Mouse (Mus musculus) heart, postnatal 10 days (tissue): ENCODE data around the gene Olfr1394. TPM values are rescaled to one million over a fixed set of nuclear protein-coding genes. Genes with fewer than 3 reads are reported as not detected.
"Not testable (repeated sequence)": the region's sequence is repeated elsewhere in the genome, so short reads cannot be mapped to it uniquely, and the experiment has no call there.

Experiments used
- DNase-seq, 2 experiments: peaks; one replicate each; pipeline ENCODE4 v3.0.0; 2021
- intact Hi-C: fragments of 180-260 bp; cut with DNase I; formaldehyde crosslinking; loops from one replicate; pipeline ENCODE4 v1.15.1; 2025
- total RNA-seq, 2 experiments: library from RNA; stranded (reverse); gene quantifications; 2 replicates each; pipeline ENCODE4 v1.2.3; 2021

Gene Olfr1394
- total RNA-seq, 2 experiments from 2014 or later = not detected

DNA sequence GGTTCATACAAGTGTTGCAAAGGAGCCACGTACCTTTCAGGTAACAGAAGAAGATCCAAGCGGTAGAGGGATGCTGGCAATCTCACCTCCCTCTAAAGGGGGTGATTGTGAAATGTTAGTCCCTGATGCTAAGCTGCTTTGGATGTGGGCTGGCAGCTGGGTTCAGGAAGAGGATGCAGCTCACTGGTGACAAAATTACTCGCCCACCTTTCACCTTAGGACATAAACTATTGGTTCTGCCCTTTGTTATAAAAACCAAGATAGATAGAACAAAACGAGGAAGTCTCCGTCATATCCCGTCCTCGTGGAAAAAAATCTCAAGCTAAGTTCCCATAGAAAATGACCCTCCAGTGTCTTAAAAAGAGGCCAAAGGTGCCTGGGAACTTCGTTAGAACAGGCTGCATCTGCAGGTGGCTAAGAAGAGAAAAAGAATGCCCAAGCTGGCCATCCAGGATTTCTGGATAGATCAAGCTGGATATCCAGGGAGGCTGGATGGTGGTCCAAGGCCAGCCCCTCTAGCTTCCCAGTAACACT is 32.8 kb downstream of the Olfr1394 start, which contains the start of gene Btnl9:
Gene Btnl9, minus strand, starts transcription at position 205 of the 534 bp plus-strand sequence.
- DNase-seq = no peak
- intact Hi-C loops = loop anchor here (2.0 to 5.0 kb wide), 3 partner anchors 74 to 350 kb away; partner anchors contain the start of gene Irgm1

DNA sequence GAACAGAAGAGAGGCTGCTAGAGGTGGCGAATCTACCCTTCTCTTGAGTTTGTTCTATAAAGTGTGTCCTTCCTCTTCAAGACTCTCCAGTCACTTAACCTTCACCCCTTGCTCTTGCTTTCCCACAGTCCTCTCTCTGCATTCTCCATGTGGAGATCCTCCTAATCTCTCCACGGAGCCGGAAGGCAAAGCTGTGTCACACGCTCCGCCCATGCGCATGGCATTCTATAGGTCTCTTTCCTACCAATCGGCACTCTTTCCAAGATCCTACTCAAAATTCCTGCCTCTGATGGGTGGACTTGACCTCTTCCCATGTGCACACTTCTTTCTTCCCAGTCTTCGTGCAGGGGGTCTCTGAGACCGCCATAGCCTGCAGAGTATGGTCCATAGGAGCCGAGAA is 33.5 kb downstream of the Olfr1394 start:
- no peak for DNase-seq
- intact Hi-C loops = loop anchor here (2.0 to 5.0 kb wide), 3 partner anchors 75 to 350 kb away; partner anchors contain the start of gene Irgm1

DNA sequence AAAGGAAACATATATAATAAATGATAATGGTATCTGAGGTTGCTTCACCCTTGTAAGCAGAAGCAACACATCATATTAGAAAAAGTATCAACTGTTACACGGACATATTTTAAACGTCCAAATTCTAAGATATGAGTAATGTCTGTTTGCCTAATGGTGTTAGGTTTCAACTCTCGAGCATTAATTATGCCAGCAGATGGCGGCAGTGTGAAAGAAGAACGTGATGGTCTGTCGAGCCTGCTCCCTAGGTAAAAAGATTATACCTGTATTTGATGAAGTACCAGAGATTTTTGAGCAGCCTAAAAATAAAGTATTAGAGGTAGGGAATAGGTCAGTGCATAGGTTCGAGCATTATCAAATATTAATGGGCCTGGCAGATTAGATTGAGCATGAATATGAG is 35.6 kb downstream of the Olfr1394 start:
- DNase-seq = peak; percentile 78 to 85
- intact Hi-C loops = loop anchor here (1.0 to 5.0 kb wide), 5 partner anchors 82 to 363 kb away; partner anchors contain the start of gene Irgm1

DNA sequence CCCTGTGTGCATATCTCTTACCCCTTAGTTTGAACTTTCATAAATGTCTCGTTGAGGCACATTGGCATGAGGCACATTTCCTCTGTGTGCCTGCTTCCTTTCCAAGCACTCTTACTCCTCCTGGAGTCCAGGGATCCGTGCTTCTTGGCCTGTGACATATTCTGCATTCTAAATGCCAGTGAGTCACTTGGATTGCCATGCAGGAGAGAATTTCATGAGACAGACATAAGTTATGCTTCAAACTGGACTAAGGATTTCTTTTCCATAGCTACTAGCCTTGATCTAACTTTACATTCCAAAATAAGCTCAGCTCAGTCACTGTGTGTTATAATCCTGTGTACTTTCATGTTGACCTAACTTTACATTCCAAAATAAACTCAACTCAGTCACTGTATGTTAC is 36.9 kb downstream of the Olfr1394 start:
- no peak for DNase-seq
- intact Hi-C loops = loop anchor here (5.0 kb wide), 2 partner anchors 221 to 361 kb away; no protein-coding TSS in a partner anchor

DNA sequence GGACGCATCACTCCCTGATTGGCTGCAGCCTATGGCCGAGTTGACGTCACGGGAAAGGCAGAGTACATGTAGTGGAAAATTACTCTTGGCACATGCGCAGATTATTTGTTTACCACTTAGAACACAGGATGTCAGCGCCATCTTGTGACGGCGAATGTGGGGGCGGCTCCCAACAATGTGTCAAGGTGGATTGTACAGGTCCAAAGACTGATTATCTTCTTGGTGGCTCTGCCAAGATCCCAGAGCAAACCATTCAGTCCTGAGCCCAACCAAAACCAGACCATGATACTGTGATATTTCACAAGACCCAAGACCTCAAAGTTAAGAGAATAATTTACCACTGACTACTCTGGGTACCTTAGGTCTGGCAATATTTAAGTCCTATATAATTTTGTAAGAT is 40.6 kb downstream of the Olfr1394 start:
- not testable (repeated sequence) for DNase-seq
- intact Hi-C loops = loop anchor here (5.0 kb wide), 2 partner anchors 218 to 358 kb away; no protein-coding TSS in a partner anchor

DNA sequence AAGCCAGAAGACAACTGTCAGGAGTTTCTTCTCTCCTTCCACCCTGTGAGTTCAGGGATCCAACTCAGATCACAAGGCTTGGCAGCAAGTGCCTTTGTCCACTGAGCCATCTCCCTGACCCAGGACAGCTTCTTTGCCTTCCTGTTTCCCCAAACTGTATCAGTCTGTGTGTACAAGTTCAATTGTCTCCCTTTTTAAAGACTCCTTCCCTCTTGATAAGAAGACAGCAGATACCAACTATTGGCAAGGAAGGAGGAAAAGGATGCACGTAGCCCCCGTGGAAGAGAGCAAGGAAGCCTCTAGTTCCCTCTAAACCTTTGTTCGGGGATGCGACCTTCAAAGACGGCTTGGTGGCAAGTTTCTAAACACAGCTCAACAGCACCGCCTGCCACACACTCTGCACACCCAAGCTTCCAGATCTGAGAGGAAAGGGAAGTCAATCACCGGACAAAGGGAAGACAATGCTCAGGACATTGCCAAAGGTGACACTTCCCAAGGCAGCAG is 41.7 kb downstream of the Olfr1394 start:
- peak; percentile 30 to 36 for DNase-seq
- intact Hi-C loops = no loop called here

DNA sequence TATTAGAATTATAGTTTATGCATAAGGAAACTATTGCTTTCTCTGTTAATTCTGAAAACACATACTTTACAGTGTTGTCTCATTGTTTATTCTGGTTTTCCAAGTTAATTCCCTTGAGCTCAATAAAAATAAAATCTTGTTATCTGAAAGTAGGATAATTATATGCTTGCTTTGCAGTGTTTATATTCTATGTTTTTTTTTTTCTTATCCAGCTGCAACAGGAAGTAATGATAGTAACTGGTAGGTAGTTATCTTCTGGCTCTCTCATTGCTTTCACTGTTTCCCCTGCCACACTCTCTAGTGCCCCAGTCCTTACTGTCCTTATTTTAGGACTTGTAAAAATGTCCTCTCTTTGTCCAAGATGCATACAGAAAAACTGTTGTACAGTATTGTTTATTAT is 46.5 kb downstream of the Olfr1394 start:
- intact Hi-C loops = loop anchor here (5.0 kb wide), 1 partner anchor 328 kb away; the partner anchor contains the start of gene Irgm1
- no peak for DNase-seq

DNA sequence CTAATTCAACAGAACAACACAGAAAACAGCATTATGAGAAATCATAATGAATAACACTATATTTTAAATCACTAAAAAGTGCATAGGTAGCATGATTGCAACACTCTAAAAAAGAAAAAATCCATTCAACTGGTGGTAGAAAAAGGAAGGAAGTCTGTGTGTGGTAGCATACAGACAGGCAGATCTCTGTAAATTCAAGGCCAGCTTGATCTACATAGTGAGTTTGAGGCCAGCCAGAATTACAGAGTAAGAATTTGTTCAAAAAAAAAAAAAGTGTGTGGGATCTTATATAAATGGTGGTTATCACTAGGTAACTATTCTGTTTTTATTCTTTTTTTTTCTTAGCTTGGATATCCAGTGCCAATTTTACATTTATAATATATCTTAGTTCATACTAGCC is 47.0 kb downstream of the Olfr1394 start:
- intact Hi-C loops = loop anchor here (5.0 kb wide), 1 partner anchor 329 kb away; the partner anchor contains the start of gene Irgm1
- no peak for DNase-seq

DNA sequence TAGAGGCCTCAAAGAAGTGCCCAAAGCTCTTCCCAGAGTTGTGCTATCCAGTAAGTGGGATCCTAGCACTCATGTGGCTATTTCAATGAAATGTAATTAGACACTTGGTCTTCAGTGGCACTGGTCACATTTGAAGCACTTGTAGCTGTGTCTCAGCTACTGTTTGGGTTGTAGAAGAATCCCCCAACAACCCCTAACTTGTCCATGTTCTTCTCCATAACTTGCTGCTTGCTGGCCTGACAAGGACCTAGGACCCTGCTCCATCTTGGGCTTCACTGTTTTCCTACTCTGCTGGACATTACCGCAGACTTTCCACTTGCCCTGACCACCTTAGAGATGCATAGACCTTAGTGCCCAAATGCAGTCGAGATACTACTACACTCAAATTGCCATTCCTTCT is 47.9 kb downstream of the Olfr1394 start:
- peak in 1 of 2 experiments; percentile 21 for DNase-seq
- intact Hi-C loops = loop anchor here (2.0 to 5.0 kb wide), 3 partner anchors 49 to 401 kb away; partner anchors contain the start of genes Irgm1 and Rack1

DNA sequence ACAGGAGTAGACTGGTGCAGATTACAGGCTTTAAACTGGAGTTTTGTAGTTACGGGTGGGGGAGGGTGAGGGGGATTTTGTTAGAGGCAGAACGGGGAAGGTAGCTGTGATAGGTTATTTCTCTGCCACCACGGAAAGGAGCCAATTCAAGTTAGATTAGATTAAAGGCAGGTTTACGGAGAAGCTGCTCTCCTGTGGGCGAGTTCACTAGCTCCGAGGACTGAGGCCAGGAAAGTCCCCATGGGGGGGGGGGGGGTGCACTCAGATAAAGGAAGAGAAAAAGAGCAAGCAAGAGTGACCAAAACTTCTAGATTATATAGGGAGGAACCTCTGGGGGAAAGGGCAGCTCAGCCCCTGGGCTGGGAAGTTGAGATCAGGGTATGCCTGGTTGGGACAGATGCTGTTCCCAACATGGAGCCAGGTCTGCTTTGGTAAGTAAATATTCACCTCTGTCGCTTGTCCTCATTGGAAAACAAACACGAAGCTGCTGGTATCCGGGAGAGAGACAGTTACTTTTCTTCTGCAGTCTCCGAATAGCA is 48.4 kb downstream of the Olfr1394 start:
- DNase-seq = no peak

DNA sequence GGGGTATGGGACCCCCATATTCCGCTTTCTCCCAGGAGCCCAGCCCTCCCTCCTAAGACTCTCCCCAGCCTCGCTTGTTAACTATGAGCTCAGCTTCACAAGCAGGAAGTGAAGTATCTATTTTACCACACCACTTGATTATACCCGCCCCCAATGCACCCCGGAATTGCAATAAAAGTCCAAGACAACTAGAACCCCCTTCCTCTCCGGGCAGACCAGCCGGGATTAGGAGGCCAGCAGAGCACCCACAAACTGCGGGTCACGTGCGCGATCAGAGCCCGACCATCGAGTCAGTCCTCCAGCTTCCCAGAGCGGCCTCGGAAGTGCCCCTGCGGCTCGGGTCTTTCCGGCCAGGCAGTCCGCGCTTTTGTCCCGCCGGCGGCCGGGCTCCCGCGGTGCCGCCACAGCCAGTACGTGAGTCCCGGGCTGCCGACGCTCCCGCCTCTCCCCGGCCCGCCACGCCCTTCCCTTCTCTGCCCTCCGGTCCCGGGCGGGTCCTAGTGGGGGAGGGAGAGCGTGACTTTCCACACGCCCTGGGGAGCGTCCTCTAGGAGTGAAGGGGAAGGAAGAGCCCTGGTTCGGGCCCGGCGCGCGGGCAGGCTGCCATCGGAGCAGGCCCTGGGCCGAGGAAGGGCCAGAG is 49.1 kb downstream of the Olfr1394 start, which contains the start of gene Zfp62:
Gene Zfp62, plus strand, starts transcription at position 164 of the 640 bp plus-strand sequence.
- intact Hi-C loops = loop anchor here (2.0 to 5.0 kb wide), 3 partner anchors 48 to 402 kb away; partner anchors contain the start of genes Irgm1 and Rack1
- DNase-seq = peak; percentile 96

More for the DNA sequence above, 48.4 kb downstream of the Olfr1394 start:
- intact Hi-C loops = loop anchor here (2.0 to 5.0 kb wide), 3 partner anchors 48 to 402 kb away; partner anchors contain the start of genes Irgm1 and Rack1

DNA sequence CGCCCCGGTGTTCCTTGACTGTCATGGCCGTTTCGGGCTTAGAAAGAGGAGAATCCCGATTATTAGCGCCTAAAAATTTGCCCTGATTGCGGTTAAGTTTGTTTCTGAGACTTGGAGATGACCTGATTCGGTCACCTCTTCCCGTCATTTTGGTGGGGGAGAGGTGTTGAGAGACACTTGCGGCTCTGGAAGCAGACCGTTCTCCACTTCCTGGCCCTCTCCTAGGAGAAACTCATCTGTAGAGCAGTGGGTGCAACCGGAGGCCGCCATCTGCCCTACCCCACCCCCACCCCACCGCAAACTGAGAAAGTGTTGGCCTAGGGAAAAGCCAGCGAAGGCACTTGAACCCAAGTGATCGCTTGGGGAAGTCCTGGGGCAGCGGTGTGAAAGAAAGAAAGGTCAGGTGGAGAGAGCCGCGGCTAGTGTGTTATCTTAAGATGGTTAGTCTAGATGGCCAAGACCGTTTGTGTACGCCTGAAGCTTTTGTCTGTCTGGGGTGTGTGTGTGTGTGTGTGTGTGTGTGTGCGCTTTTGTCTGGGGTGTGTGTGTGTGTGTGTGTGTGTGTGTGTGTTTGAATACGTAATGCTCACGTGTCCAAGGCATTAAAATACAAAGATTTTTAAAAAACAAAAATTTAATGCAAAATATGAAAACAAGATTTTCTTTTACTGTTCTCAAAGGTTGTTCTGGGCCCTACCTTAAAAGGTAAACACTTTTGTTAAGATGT is 49.8 kb downstream of the Olfr1394 start:
- intact Hi-C loops = loop anchor here (2.0 to 5.0 kb wide), 3 partner anchors 47 to 403 kb away; partner anchors contain the start of genes Irgm1 and Rack1
- DNase-seq = no peak

DNA sequence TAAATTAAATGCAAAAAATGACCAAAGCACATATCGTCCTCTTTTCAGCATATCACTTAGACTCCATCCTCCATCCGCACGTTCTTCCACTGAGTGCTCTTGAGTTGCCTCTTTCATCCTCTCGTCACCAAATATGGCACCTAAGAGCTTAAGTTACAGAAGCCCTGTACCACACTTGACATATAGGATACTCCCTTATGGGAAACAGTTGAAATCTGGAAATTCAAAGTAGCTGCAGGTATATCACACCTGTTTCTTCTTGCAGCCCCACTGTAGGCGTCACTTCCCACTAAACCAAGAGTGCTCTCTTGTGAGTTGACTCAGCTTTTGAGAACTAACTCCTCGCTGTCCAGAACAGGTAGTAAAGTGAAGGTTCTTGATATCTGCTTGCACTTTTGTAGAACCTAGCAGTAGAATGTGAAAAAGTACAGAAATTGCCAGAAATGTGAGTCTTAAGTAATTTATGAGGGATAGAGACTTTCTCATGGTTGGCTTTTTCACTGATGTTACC is 51.0 kb downstream of the Olfr1394 start:
- no peak for DNase-seq
- intact Hi-C loops = no loop called here

DNA sequence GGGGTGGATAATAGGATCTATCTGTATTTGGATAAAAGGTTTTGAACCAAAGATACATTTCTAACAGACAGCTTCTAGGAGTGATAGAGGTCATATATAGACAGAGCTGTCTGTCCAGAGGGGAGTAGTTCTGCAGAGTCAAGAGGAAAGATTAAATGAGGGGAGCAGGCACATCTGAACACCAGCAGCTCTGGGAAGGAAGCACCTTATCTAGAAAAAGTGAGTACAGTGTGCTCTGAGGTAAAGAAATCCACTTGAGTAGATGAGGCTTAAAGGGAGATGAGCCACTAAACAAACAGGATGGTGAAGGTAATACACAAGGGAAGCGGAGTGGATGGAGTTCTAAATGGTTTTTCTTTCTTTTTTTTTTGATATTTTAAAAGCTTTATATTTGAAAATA is 53.3 kb downstream of the Olfr1394 start:
- DNase-seq = no peak
- intact Hi-C loops = no loop called here

Other genes with a start within 250 kb of the Olfr1394 start
- gene Psme2b, start 208.2 kb upstream of the Olfr1394 start, total RNA-seq = 1 to 10 TPM; 2.4 to 3.6 TPM
- under 1 TPM; 0.14 to 0.17 TPM for gene Olfr56, start 175.5 kb upstream of the Olfr1394 start, total RNA-seq
- 1 to 10 TPM; 3.4 to 4.7 TPM for gene 9930111J21Rik1, start 175.0 kb upstream of the Olfr1394 start, total RNA-seq
- under 1 TPM; 0.17 to 0.45 TPM for gene Gm12185, start 162.2 kb upstream of the Olfr1394 start, total RNA-seq
- under 1 TPM; 0.53 to 0.55 TPM for gene Tgtp1, start 160.2 kb upstream of the Olfr1394 start, total RNA-seq
- 1 to 10 TPM; 6.8 to 7.3 TPM for gene 9930111J21Rik2, start 103.1 kb upstream of the Olfr1394 start, total RNA-seq
- not detected for gene Tgtp2, start 90.2 kb upstream of the Olfr1394 start, total RNA-seq
- gene Ifi47, start 77.8 kb upstream of the Olfr1394 start, total RNA-seq = 1 to 10 TPM; 1.7 to 2.2 TPM
- 1 to 10 TPM; 1.1 to 1.5 TPM for gene Olfr1396, start 39.5 kb upstream of the Olfr1394 start, total RNA-seq
- not detected for gene Olfr1395, start 12.1 kb upstream of the Olfr1394 start, total RNA-seq
- gene Btnl9, start 32.8 kb downstream of the Olfr1394 start, total RNA-seq = 10 to 100 TPM; 59.3 to 60.3 TPM
- 10 to 100 TPM; 30.0 to 39.8 TPM for gene Zfp62, start 48.9 kb downstream of the Olfr1394 start, total RNA-seq
- 10 to 100 TPM; 84.4 to 86.9 TPM for gene Mgat1, start 89.8 kb downstream of the Olfr1394 start, total RNA-seq
- under 1 TPM; 0.17 to 0.35 TPM for gene Olfr1393, start 123.9 kb downstream of the Olfr1394 start, total RNA-seq
- not detected for gene Olfr1392, start 130.9 kb downstream of the Olfr1394 start, total RNA-seq
- gene Olfr10, start 150.4 kb downstream of the Olfr1394 start, total RNA-seq = not detected
- not detected for gene Olfr1391, start 168.4 kb downstream of the Olfr1394 start, total RNA-seq
- not detected for gene Olfr1390, start 180.8 kb downstream of the Olfr1394 start, total RNA-seq